Mouse (Mus musculus): ENCODE data around the gene Ap2s1. TPM values are rescaled to one million over a fixed set of nuclear protein-coding genes. Genes with fewer than 3 reads are reported as not detected.

Gene Ap2s1
- total and polyA plus RNA-seq, 3 experiments = 138 to 331 (median 139) TPM

- no peak for DNase-seq
These were observed 56.7 kb downstream of the Ap2s1 start for GRCm38 (mm10) chr7:16794886-16795285.

Other genes starting within 250 kb of the Ap2s1 start
- 10 to 100 TPM; 62.2 to 64.8 TPM for gene Arhgap35, start 123.4 kb upstream of the Ap2s1 start, total RNA-seq (2021)
- gene Arhgap35, start 123.4 kb upstream of the Ap2s1 start, polyA plus RNA-seq (2012; rRNA removed) = 21.6 and 26.2 TPM in 2 replicates
- not detected for gene Ceacam15, start 62.7 kb upstream of the Ap2s1 start, total RNA-seq (2021)
- gene Ceacam15, start 62.7 kb upstream of the Ap2s1 start, polyA plus RNA-seq (2012; rRNA removed) = not detected in 2 replicates
- gene Ceacam9, start 16.5 kb upstream of the Ap2s1 start, total RNA-seq (2021) = not detected
- gene Ceacam9, start 16.5 kb upstream of the Ap2s1 start, polyA plus RNA-seq (2012; rRNA removed) = not detected in 2 replicates
- gene Slc1a5, start 42.9 kb downstream of the Ap2s1 start, total RNA-seq (2021) = 100 to 1,000 TPM; 144 to 291 TPM
- gene Slc1a5, start 42.9 kb downstream of the Ap2s1 start, polyA plus RNA-seq (2012; rRNA removed) = 220 and 344 TPM in 2 replicates
- gene Strn4, start 77.5 kb downstream of the Ap2s1 start, total RNA-seq (2021) = 10 to 100 TPM; 58.9 to 64.1 TPM
- gene Strn4, start 77.5 kb downstream of the Ap2s1 start, polyA plus RNA-seq (2012; rRNA removed) = 121 and 138 TPM in 2 replicates
- gene Fkrp, start 78.3 kb downstream of the Ap2s1 start, total RNA-seq (2021) = 10 to 100 TPM; 23.9 to 29.5 TPM
- 46.3 and 49.6 TPM in 2 replicates for gene Fkrp, start 78.3 kb downstream of the Ap2s1 start, polyA plus RNA-seq (2012; rRNA removed)
- gene Prkd2, start 104.5 kb downstream of the Ap2s1 start, total RNA-seq (2021) = 10 to 100 TPM; 16.0 to 18.4 TPM
- gene Prkd2, start 104.5 kb downstream of the Ap2s1 start, polyA plus RNA-seq (2012; rRNA removed) = 39.2 and 47.2 TPM in 2 replicates
- 1 to 10 TPM; 2.5 to 5.3 TPM for gene Dact3, start 136.9 kb downstream of the Ap2s1 start, total RNA-seq (2021)
- 16.2 and 22.1 TPM in 2 replicates for gene Dact3, start 136.9 kb downstream of the Ap2s1 start, polyA plus RNA-seq (2012; rRNA removed)
- under 1 TPM; 0.43 to 0.69 TPM for gene Gng8, start 153.4 kb downstream of the Ap2s1 start, total RNA-seq (2021)
- 1.0 and 1.7 TPM in 2 replicates for gene Gng8, start 153.4 kb downstream of the Ap2s1 start, polyA plus RNA-seq (2012; rRNA removed)
- 1 to 10 TPM in 1 of 2 experiments, under 1 TPM in 1; 0.98 to 3.8 TPM for gene Ptgir, start 168.1 kb downstream of the Ap2s1 start, total RNA-seq (2021)
- gene Ptgir, start 168.1 kb downstream of the Ap2s1 start, polyA plus RNA-seq (2012; rRNA removed) = 4.0 and 4.8 TPM in 2 replicates
- gene Calm3, start 185.7 kb downstream of the Ap2s1 start, total RNA-seq (2021) = 100 to 1,000 TPM; 254 to 261 TPM
- 402 and 408 TPM in 2 replicates for gene Calm3, start 185.7 kb downstream of the Ap2s1 start, polyA plus RNA-seq (2012; rRNA removed)
- 10 to 100 TPM; 19.7 to 47.9 TPM for gene Pnmal2, start 206.3 kb downstream of the Ap2s1 start, total RNA-seq (2021)
- gene Pnmal2, start 206.3 kb downstream of the Ap2s1 start, polyA plus RNA-seq (2012; rRNA removed) = 9.9 and 10.9 TPM in 2 replicates
- 1 to 10 TPM; 2.6 to 7.2 TPM for gene Pnmal1, start 221.3 kb downstream of the Ap2s1 start, total RNA-seq (2021)
- gene Pnmal1, start 221.3 kb downstream of the Ap2s1 start, polyA plus RNA-seq (2012; rRNA removed) = 0.45 and 0.57 TPM in 2 replicates
- gene Gm42372, start 244.7 kb downstream of the Ap2s1 start, total RNA-seq (2021) = 1 to 10 TPM; 1.1 to 1.6 TPM
- gene Gm42372, start 244.7 kb downstream of the Ap2s1 start, polyA plus RNA-seq (2012; rRNA removed) = 0.13 and 0.33 TPM in 2 replicates

Measured in adrenal gland, adult 2 months (tissue).